Mouse (Mus musculus) forelimb bud, embryonic 11.5 days (tissue): ENCODE results near the gene Fut2.

ENCODE experiments used
- DNase-seq: peaks from one replicate; pipeline ENCODE4 v3.0.0-alpha.2; 2012; ENCODE audit warnings: low read depth, low spot score

The Fut2 gene

DNA sequence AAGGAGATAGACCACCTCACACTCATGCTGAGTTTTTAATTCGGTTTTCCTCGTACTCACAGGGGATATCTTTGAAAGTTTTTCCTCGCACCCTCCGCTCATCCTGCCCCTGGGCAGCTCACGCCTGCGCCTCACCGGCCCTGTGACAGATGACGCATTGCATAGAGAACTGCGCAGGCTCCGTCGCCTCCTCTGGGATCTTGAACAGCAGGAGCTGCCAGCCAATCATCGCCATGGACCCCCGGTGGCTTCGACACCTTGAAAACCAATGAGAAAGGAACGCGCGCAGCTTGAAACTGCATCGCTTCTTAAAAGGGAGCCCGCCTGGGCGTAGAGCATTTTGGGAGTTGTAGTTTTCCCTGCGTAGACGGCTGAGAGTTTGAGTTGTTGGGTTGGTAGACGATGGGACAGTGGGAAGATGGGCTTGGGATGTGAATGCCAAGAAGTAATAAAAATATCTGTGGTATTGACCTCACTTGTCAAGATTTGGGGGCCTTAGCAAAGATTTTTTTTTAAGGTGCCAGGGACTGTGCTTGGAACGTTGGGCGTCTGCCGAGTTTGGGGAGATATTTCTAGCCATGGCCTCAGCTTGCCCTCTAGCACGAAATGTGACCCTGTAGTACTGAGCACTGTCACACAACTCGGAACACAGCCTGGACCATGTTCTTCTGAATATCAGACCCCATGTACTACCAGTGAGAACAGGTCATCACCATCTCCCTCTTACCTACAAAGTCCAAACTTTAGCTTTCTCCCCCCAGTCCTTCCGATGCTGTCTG is 27.4 kb downstream of the Fut2 start:
- peak; percentile 98 for DNase-seq

DNA sequence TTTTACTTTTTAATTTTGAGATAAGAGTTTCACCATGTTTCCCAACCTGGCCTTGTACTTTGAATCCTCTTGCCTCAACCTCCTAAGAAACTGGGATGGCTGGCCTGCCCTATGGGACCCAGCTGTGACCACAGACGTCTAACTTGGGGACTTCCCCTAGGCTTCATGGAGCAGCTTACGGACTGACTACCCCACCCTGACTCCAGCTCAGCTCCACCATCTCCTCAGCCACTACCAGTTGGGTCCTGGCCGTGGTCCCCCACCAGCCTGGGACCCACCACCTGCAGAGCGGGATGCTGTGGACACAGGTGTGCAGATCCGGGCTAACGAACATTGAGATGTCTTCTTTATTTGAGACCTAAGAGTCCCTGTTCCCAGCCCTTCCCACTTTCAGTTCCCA is 28.5 kb downstream of the Fut2 start:
- no peak for DNase-seq

GRCm38 (mm10) chr7:45635711-45636688 is 30.2 kb downstream of the Fut2 start:
- DNase-seq: no peak

- no peak for DNase-seq
These were observed 31.1 kb downstream of the Fut2 start for GRCm38 (mm10) chr7:45634946-45635681.

DNA sequence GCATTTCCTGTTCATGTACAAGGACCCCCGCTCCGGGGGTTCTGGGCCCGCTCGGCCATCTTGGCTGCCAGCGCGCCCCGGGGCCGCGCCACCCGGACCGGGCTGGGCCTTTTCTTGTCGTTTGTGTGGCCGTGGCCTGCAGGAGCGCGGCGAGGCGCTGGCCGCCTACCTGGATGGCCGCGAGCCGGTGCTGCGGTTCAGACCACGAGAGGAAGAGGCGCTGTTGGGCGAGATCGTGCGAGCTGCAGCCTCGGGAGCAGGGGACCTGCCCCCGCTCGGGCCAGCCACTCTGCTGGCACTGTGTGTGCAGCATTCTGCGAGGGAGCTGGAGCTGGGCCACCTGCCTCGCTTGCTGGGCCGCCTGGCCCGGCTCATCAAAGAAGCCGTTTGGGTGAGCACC is 33.7 kb downstream of the Fut2 start:
- no peak for DNase-seq

DNA sequence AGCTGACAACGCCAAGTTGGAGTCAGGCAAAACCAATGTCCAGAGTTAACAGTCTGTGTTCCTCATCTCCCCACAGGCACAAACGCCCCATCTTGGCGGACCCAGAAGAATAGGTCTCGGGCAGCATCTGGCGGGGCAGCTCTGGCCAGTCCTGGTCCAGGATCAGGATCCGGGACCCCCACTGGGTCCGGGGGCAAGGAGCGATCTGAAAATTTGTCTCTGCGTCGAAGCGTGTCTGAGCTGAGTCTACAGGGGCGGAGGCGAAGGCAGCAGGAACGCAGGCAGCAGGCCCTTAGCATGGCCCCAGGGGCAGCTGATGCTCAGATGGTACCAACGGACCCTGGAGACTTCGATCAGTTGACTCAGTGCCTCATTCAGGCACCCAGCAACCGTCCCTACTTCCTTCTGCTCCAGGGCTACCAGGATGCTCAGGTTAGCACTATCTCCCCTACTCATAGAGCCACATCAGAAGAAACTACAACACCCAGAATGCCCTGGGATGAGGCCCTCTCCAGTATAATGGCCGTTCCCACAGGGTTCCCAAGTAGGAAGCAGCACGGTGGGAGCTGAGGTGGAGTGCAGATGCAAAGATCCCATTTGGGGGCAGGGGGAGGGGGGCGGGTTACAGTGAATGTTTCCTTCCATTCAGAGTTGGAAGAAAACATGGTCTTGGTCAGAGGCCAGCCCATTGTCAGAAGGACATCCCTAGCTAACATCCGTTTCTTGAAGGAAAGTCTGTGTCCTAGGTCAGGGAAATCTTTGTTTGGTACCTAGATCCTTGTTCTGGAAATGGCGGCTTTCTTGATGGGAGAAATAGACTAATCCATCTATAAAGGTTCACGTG is 35.9 kb downstream of the Fut2 start:
- no peak for DNase-seq

- DNase-seq: peak; percentile 90
These were observed 37.6 kb downstream of the Fut2 start for GRCm38 (mm10) chr7:45628364-45629294.

DNA sequence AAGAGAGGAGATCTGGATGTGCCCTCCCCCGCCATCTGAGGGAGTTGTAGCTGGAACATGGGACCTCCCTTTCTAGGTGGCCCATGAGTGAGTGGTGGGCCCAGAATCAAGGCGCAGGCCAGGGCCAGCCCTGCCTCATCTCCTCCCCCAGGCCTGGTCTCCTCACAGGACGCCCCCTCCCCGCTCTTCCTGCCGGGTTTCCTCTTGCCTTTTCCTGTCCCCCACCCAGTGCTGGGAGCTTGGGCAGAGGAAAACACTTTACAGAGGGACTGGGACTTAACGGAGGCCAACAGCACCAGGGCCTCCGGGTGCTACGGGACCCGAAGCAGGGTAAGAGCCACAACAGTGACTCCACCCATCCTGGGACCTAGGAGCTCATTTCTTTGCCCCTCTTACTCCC is 38.9 kb downstream of the Fut2 start, which contains the start of gene Rasip1:
TSS of gene Rasip1 (plus strand) at position 228 of the 400 bp plus-strand sequence.
- no peak for DNase-seq

DNA sequence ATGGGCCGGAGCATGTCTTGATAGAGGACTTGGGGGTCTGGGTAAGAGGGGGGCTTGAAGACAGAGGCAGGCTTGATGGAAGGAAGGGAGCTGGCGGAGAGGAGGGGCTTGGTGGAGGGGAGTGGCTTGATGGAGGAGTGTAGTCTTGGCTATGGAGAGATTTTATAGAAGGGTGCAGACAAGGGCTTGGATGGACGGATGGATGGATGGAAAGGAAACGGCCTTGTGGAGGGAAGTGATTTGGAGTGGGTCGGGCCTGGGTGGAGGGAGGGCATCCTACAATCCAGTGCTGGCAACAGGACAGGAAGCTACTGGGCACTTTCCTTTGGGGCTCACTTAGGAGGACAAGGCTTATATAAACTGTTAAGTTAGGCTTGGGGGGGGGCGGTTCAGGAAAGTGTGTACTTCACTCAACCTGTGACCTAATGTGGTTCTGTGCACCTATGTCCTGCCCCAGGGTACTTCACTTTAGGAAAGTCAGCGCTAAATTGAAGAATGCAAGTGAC is 39.6 kb downstream of the Fut2 start:
- no peak for DNase-seq

DNA sequence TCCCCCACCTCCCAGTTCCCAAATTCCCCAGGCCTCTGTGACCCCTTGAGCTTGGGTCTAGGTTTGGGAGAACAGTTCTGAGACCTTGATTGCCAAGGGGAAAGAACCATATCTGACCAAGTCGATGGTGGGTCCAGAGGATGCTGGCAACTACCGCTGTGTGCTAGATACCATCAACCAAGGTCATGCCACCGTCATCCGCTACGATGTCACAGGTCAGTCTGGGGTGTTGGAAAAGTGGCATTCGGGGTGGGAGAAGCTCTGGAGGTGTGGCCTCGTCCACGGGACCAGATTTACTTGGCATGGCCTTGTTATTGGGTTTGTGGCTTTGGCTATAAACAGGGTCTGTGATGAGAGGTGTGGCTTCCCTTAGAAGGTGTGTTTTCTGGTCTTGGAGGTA is 40.7 kb downstream of the Fut2 start:
- DNase-seq: no peak

DNA sequence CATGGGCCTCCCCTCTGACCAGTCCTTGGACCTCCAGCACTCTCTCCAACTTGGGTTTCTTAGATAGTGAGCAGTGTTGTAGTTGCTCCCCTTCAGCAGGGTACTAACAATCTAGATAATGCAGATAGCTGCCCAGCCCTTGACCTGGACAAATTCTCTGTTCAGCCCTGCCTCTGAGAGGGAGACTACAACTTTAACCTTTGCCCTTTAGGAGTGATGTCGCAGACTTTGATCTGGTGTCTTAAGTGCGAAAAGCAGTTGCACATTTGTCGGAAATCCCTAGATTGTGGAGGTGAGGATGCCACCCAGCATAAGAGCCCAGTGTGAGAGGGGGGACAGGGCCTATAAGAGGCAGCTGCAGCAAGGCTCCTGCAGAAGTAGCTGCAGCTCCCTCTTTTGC is 41.5 kb downstream of the Fut2 start:
- DNase-seq: no peak

DNA sequence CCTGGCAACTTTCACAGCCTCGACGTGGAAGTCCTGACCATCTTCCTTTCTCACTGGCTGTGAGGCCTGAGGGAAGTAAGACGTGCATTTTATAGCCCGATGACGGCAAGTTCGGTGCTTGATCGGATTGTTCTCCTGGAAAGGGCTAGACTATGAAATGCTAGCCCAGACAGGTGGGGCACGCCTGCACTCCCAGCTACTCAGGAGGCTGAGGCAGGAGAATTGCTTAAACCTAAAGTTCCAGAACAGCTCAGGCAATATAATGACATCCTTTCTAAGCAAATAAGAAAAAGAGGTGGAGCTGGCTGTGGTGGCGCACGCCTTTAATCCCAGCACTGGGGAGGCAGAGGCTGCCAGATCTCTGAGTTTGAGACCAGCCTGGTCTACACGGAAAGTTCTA is 42.7 kb downstream of the Fut2 start:
- DNase-seq: no peak

- no peak for DNase-seq
These were observed 44.8 kb downstream of the Fut2 start, which contains the start of gene Izumo1 for GRCm38 (mm10) chr7:45621443-45621842. Gene Izumo1, plus strand, starts transcription at chr7:45621811.

GRCm38 (mm10) chr7:45619592-45619991 is 46.6 kb downstream of the Fut2 start:
- no peak for DNase-seq

GRCm38 (mm10) chr7:45618316-45618715 is 47.9 kb downstream of the Fut2 start:
- no peak for DNase-seq

DNA sequence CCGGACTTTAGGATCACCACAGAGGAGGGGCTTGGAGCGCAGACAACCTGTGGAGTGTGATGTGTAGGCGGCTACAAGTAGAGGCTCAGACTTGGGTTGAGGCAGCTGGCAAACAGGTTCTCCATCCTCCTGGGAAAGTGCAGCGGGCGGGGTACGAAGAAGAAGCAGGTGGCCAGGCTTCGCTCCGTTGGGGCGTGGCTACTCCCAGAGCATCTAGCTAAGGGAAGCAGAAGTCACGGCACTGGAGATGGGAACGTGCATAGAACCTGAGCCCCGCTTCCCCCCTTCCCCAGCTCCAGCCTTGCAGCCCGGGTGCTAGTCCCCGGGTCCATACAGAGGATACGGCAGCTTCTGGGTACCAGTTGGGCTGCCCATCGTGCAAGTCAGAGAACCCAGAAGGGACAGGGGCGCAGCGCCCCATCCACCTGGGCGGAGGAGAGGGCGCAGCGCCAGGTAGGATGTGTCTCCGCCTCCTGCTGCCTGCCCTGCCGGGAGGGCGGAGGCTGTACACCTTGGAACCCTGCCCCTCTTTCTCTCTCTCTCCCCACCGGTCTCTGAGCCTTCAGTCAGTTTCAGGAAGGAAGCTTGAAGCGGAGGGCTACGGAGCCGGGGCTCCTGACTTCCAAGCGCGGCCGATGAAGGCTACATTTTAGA is 49.0 kb downstream of the Fut2 start, which contains the start of gene Fut1:
TSS of gene Fut1 (plus strand) at position 248 of the 654 bp plus-strand sequence.
- DNase-seq: peak; percentile 46

- DNase-seq: peak; percentile 33
These were observed 49.9 kb downstream of the Fut2 start for GRCm38 (mm10) chr7:45616277-45616676.

- DNase-seq: no peak
These were observed 56.7 kb downstream of the Fut2 start for GRCm38 (mm10) chr7:45609511-45609910.
